Mouse (Mus musculus) heart, embryonic 11.5 days (tissue): ENCODE measurements around the gene Tctex1d1. TPM values are rescaled to one million over a fixed set of nuclear protein-coding genes. Genes with fewer than 3 reads are reported as not detected.

Experiments used
- ATAC-seq: fragments of 200-750 bp; cut with Nextera tagmentation; replicated peaks from 2 replicates; pipeline ENCODE4 v1.8.0; 2017; ENCODE audit warnings: moderate library complexity; ENCODE audit not compliant: insufficient number of reproducible peaks, low FRiP score, low TSS enrichment
- H3K27ac ChIP-seq: fragments of 300-500 bp; sonication (generic); 2 replicates; pipeline ENCODE4 v1.5.1; 2014; ENCODE audit warnings: mild to moderate bottlenecking, low read depth, low read length
- H3K27me3 ChIP-seq: fragments of 300-500 bp; sonication (generic); 2 replicates; pipeline ENCODE4 v1.6.1; 2014; ENCODE audit warnings: mild to moderate bottlenecking, low read length, mixed read lengths; ENCODE audit not compliant: control insufficient read depth, insufficient read depth
- H3K36me3 ChIP-seq: fragments of 300-500 bp; sonication (generic); 2 replicates; pipeline ENCODE4 v1.6.1; 2014; ENCODE audit warnings: mild to moderate bottlenecking, low read length, moderate library complexity, mixed read lengths; ENCODE audit not compliant: control insufficient read depth, insufficient read depth
- H3K4me1 ChIP-seq: fragments of 300-500 bp; sonication (generic); 2 replicates; pipeline ENCODE4 v1.6.1; 2014; ENCODE audit warnings: low read length; ENCODE audit not compliant: control insufficient read depth, insufficient read depth
- H3K4me2 ChIP-seq: fragments of 300-500 bp; sonication (generic); 2 replicates; pipeline ENCODE4 v1.6.1; 2014; ENCODE audit warnings: mild to moderate bottlenecking, moderate library complexity
- H3K4me3 ChIP-seq: fragments of 300-500 bp; sonication (generic); 2 replicates; pipeline ENCODE4 v1.5.1; 2014; ENCODE audit warnings: low read depth, low read length
- H3K9ac ChIP-seq: fragments of 300-500 bp; sonication (generic); 2 replicates; pipeline ENCODE4 v1.6.1; 2014; ENCODE audit warnings: mild to moderate bottlenecking, low read depth, low read length, moderate library complexity
- H3K9me3 ChIP-seq: fragments of 300-500 bp; sonication (generic); replicated peaks from 2 replicates; pipeline ENCODE4 v1.6.1; 2016; ENCODE audit warnings: low read length; ENCODE audit not compliant: control insufficient read depth
- WGBS: fragments of 180-500 bp; shearing (Covaris S2); extraction: QIAGEN DNeasy Blood & Tissue Kit; methylation state at CpG from one replicate; pipeline ENCODE4 v1.1.7; 2014; ENCODE audit not compliant: insufficient replicate concordance; 5-methylcytosine and 5-hydroxymethylcytosine counted together
- polyA plus RNA-seq: library from polyadenylated mRNA; unstranded; fragments of >200 nt; fragmentation: Nextera tagmentation; extraction: Ambion mirVana; gene quantifications from 2 replicates; pipeline ENCODE4 v1.2.1, GENCODE M21; 2014

Tctex1d1 gene
- polyA plus RNA-seq, 1 experiment from 2014 or later, result not detected

GRCm38 (mm10) chr4:103013490-103013889 lies 35.1 kb downstream of the Tctex1d1 start:
- ATAC-seq, result no peak
- no peak overlapping the region for H3K4me3 ChIP-seq
- H3K36me3 ChIP-seq, result no peaks in the 10 kb centered on the region
- H3K27me3 ChIP-seq, result no peaks in the 10 kb centered on the region
- no peak overlapping the region for H3K27ac ChIP-seq
- no peak overlapping the region for H3K9ac ChIP-seq
- peaks cover 4% of the 10 kb centered on the region for H3K4me1 ChIP-seq
- H3K4me2 ChIP-seq, result peak overlapping the region; percentile 29
- no peaks in the 10 kb centered on the region for H3K9me3 ChIP-seq
- 7% methylated on average over 4 of the region's 4 CpGs for WGBS

- H3K9me3 ChIP-seq, result no peaks in the 10 kb centered on the region
- no peak within 1 kb of the TSS for H3K27ac ChIP-seq
- no peak within 1 kb of the TSS for H3K4me2 ChIP-seq
- no peaks in the 10 kb centered on the region for H3K4me1 ChIP-seq
- no peak within 1 kb of the TSS; the same call in 1 of the 2 replicates for H3K9ac ChIP-seq
- WGBS, result 69% methylated on average over 4 of the region's 4 CpGs
- ATAC-seq, result no peak
- no peak within 1 kb of the TSS for H3K4me3 ChIP-seq
- H3K36me3 ChIP-seq, result no peaks in the 10 kb centered on the region
- no peaks in the 10 kb centered on the region for H3K27me3 ChIP-seq
Observed at GRCm38 (mm10) chr4:103026621-103027020, 48.2 kb downstream of the Tctex1d1 start, which contains the start of gene Insl5. Insl5 (minus strand) TSS chr4:103026842.

GRCm38 (mm10) chr4:103027745-103028144 lies 49.3 kb downstream of the Tctex1d1 start:
- no peak overlapping the region; the same call in 1 of the 2 replicates for H3K9ac ChIP-seq
- ATAC-seq, result no peak
- no peaks in the 10 kb centered on the region for H3K9me3 ChIP-seq
- no peaks in the 10 kb centered on the region for H3K36me3 ChIP-seq
- H3K27me3 ChIP-seq, result no peaks in the 10 kb centered on the region
- WGBS, result 74% methylated on average over 7 of the region's 7 CpGs
- H3K27ac ChIP-seq, result no peak overlapping the region
- no peaks in the 10 kb centered on the region for H3K4me1 ChIP-seq
- H3K4me2 ChIP-seq, result no peak overlapping the region
- H3K4me3 ChIP-seq, result no peak overlapping the region

GRCm38 (mm10) chr4:103028177-103029088 lies 50.0 kb downstream of the Tctex1d1 start:
- ATAC-seq, result no peak
- WGBS, result 58% methylated on average over 13 of the region's 13 CpGs

GRCm38 (mm10) chr4:103039103-103039837 lies 60.9 kb downstream of the Tctex1d1 start:
- no peak overlapping the region for H3K27ac ChIP-seq
- no peak for ATAC-seq

More at GRCm38 (mm10) chr4:103028177-103029088, 50.0 kb downstream of the Tctex1d1 start:
- no peaks in the 10 kb centered on the region for H3K36me3 ChIP-seq
- no peaks in the 10 kb centered on the region for H3K9me3 ChIP-seq
- no peak overlapping the region for H3K27ac ChIP-seq
- H3K9ac ChIP-seq, result no peak overlapping the region; the same call in 1 of the 2 replicates
- no peak overlapping the region for H3K4me3 ChIP-seq
- H3K27me3 ChIP-seq, result no peaks in the 10 kb centered on the region
- no peak overlapping the region for H3K4me2 ChIP-seq
- no peaks in the 10 kb centered on the region for H3K4me1 ChIP-seq

GRCm38 (mm10) chr4:103039838-103040191 lies 61.4 kb downstream of the Tctex1d1 start:
- Histone ChIP-seq H3K27ac (no peak overlapping the region), H3K9ac (no peak overlapping the region), H3K9me3 (no peaks in the 10 kb centered on the region), H3K4me2 (no peak overlapping the region), H3K36me3 (no peaks in the 10 kb centered on the region), H3K27me3 (no peaks in the 10 kb centered on the region), H3K4me1 (no peaks in the 10 kb centered on the region), H3K4me3 (no peak overlapping the region)
- ATAC-seq, result no peak
- WGBS, result 54% methylated on average over 5 of the region's 5 CpGs

More at GRCm38 (mm10) chr4:103039103-103039837, 60.9 kb downstream of the Tctex1d1 start:
- Histone ChIP-seq H3K9me3 (no peaks in the 10 kb centered on the region), H3K4me3 (no peak overlapping the region), H3K36me3 (no peaks in the 10 kb centered on the region), H3K27me3 (no peaks in the 10 kb centered on the region), H3K9ac (no peak overlapping the region), H3K4me2 (no peak overlapping the region), H3K4me1 (no peaks in the 10 kb centered on the region)
- 78% methylated on average over 14 of the region's 14 CpGs for WGBS

- no peaks in the 10 kb centered on the region for H3K4me1 ChIP-seq
- no peaks in the 10 kb centered on the region for H3K9me3 ChIP-seq
- no peaks in the 10 kb centered on the region for H3K36me3 ChIP-seq
- WGBS, result 88% methylated on average over 11 of the region's 11 CpGs
- H3K27ac ChIP-seq, result no peak overlapping the region
- no peak overlapping the region for H3K4me3 ChIP-seq
- ATAC-seq, result no peak
- no peak overlapping the region for H3K4me2 ChIP-seq
- H3K27me3 ChIP-seq, result no peaks in the 10 kb centered on the region
- no peak overlapping the region for H3K9ac ChIP-seq
Observed at GRCm38 (mm10) chr4:103042997-103043396, 64.6 kb downstream of the Tctex1d1 start.

GRCm38 (mm10) chr4:103048046-103048445 lies 69.6 kb downstream of the Tctex1d1 start:
- ATAC-seq, result no peak
- Histone ChIP-seq H3K36me3 (no peaks in the 10 kb centered on the region), H3K4me2 (no peak overlapping the region), H3K4me3 (no peak overlapping the region), H3K27me3 (no peaks in the 10 kb centered on the region), H3K4me1 (no peaks in the 10 kb centered on the region), H3K27ac (no peak overlapping the region), H3K9me3 (no peaks in the 10 kb centered on the region), H3K9ac (no peak overlapping the region)
- 80% methylated on average over 11 of the region's 11 CpGs for WGBS
